Comparison of ENCODE assay signal across 24 mouse cellular contexts in genomic region chr15:78567608-78568120, GRCm38 (mm10). TPM values are rescaled to one million over a fixed set of nuclear protein-coding genes. Genes with fewer than 3 reads are reported as not detected.
A peak's percentile ranks its signal among the peaks of the same experiment; 100 is the strongest.
DNase-seq lines count a peak whose midpoint lies in the region; ATAC-seq and TF ChIP-seq lines count a peak whose summit lies in the region.
"Had no signal": no experiment of that assay in that cellular context is flagged by ENCODE, and none has a peak within 500 bp of the region (broad histone marks: within the 10 kb centered on the region; RNA-seq: fewer than 3 reads in every experiment).

No protein-coding gene starts in this region.

- peak; percentile 41 for DNase-seq in CD4-positive, CD25-positive, alpha-beta regulatory T cell, adult 2 months (ENCODE audit: low read depth, low spot score)
- DNase-seq in thymus, postnatal 25 days, result peak; percentile 19
- no peak for DNase-seq in thymus, postnatal 10 days (ENCODE audit: low spot score in 2 of 2)
- peak; percentile 68 for DNase-seq in induced T-regulatory cell, adult 2 months (ENCODE audit: low read depth)
- no peak for DNase-seq in liver, postnatal 0 days
- DNase-seq in kidney, postnatal 14 days, result no peak
- no peak for DNase-seq in midbrain, embryonic 10.5 days (ENCODE audit: low spot score)
- DNase-seq: adrenal gland, postnatal 14 days; B cell, adult 2 months; cerebellum, adult 11-12 months; cerebellum, adult 9-11 months; cerebellum, postnatal 36 days; forebrain, postnatal 0 days; gastrocnemius, postnatal 14 days; heart, postnatal 36 days had no signal

- no peak overlapping the region for H3K27ac ChIP-seq in liver, postnatal 0 days (ENCODE audit: low read depth)
- H3K27ac ChIP-seq in midbrain, embryonic 10.5 days (replicated peaks), result no peak overlapping the region
- H3K27ac ChIP-seq: embryonic facial prominence, embryonic 13.5 days; forebrain, embryonic 13.5 days had no signal

- H3K9ac ChIP-seq in liver, postnatal 0 days (replicated peaks), result no peak overlapping the region
- H3K9ac ChIP-seq: embryonic facial prominence, embryonic 13.5 days; forebrain, embryonic 13.5 days; forebrain, postnatal 0 days; heart, embryonic 12.5 days had no signal

- H3K27me3 ChIP-seq in liver, postnatal 0 days (ENCODE audit: insufficient read depth, low read length), result no peaks in the 10 kb centered on the region
- H3K27me3 ChIP-seq in midbrain, embryonic 10.5 days (ENCODE audit: low read depth, poor library complexity, severe bottlenecking), result no peaks in the 10 kb centered on the region
- H3K27me3 ChIP-seq: embryonic facial prominence, embryonic 13.5 days; forebrain, embryonic 13.5 days; heart, embryonic 12.5 days had no signal

- no peaks in the 10 kb centered on the region for H3K9me3 ChIP-seq in liver, postnatal 0 days (ENCODE audit: low read length)
- no peaks in the 10 kb centered on the region for H3K9me3 ChIP-seq in midbrain, embryonic 10.5 days (replicated peaks)
- H3K9me3 ChIP-seq: embryonic facial prominence, embryonic 13.5 days; forebrain, embryonic 13.5 days; heart, embryonic 12.5 days had no signal

- no peak for ATAC-seq in CD4-positive, CD25-positive, alpha-beta regulatory T cell, adult 4 months
- no peak for ATAC-seq in liver, postnatal 0 days
- ATAC-seq: activated CD4-positive, CD25-positive, alpha-beta regulatory T cell, adult 4 months; forebrain, embryonic 13.5 days; forebrain, postnatal 0 days; hindbrain, embryonic 16.5 days; Patski had no signal

- H3K4me1 ChIP-seq in liver, postnatal 0 days (ENCODE audit: insufficient read depth), result peaks cover 47% of the 10 kb centered on the region
- H3K4me1 ChIP-seq in midbrain, embryonic 10.5 days, result peaks cover 11% of the 10 kb centered on the region; the same call in 1 of the 2 replicates
- H3K4me1 ChIP-seq: embryonic facial prominence, embryonic 13.5 days; forebrain, embryonic 13.5 days had no signal

- no peak overlapping the region for H3K4me3 ChIP-seq in liver, postnatal 0 days (ENCODE audit: low read depth, low read length)
- H3K4me3 ChIP-seq in midbrain, embryonic 10.5 days, result no peak overlapping the region
- H3K4me3 ChIP-seq: embryonic facial prominence, embryonic 13.5 days; forebrain, embryonic 13.5 days; heart, embryonic 12.5 days had no signal

- H3K4me2 ChIP-seq in liver, postnatal 0 days (ENCODE audit: low read depth, low read length), result no peak overlapping the region
- H3K4me2 ChIP-seq: embryonic facial prominence, embryonic 13.5 days; forebrain, embryonic 13.5 days; heart, embryonic 12.5 days had no signal

- WGBS in liver, postnatal 0 days (ENCODE audit: insufficient replicate concordance), result 71% methylated on average over 9 of the region's 9 CpGs
- 78% methylated on average over 9 of the region's 9 CpGs for WGBS in midbrain, embryonic 10.5 days

- 0 out of 2 replicates have a peak, but pooled peaks have one; percentile 4 for TF ChIP-seq CTCF in liver, postnatal 0 days (IDR thresholded peaks at IDR 0.05; ENCODE audit: low read depth)

- peaks cover 38% of the 10 kb centered on the region for H3K36me3 ChIP-seq in liver, postnatal 0 days (replicated peaks; ENCODE audit: insufficient read depth, low read length)
- no peaks in the 10 kb centered on the region for H3K36me3 ChIP-seq in midbrain, embryonic 10.5 days
- H3K36me3 ChIP-seq: embryonic facial prominence, embryonic 13.5 days; heart, embryonic 12.5 days had no signal

- no peak for TF ChIP-seq EP300 in liver, postnatal 0 days (IDR thresholded peaks at IDR 0.05; ENCODE audit: low read depth)

RNA-seq across cellular contexts. Expression of gene Rac2, which starts 4.9 kb away (rescaled TPM):
- polyA plus RNA-seq in CD4-positive, CD25-positive, alpha-beta regulatory T cell, adult 4 months (2017; shearing (Covaris generic)), result 1,000 to 10,000 TPM; 2,983 to 4,093 TPM
- 120 and 127 TPM in 2 replicates for polyA plus RNA-seq in liver, postnatal 0 days (2015; fragmentation: Nextera tagmentation; extraction: Ambion mirVana)
- polyA plus RNA-seq in midbrain, embryonic 10.5 days (2016; fragmentation: Nextera tagmentation; extraction: Ambion mirVana), result 9.1 and 9.5 TPM in 2 replicates
- polyA plus RNA-seq: Patski had no signal

RNA-seq across cellular contexts. Expression of gene Sstr3, which starts 23.2 kb away (rescaled TPM):
- polyA plus RNA-seq in CD4-positive, CD25-positive, alpha-beta regulatory T cell, adult 4 months (2017; shearing (Covaris generic)), result not detected
- not detected in 2 replicates for polyA plus RNA-seq in liver, postnatal 0 days (2015; fragmentation: Nextera tagmentation; extraction: Ambion mirVana)
- polyA plus RNA-seq in midbrain, embryonic 10.5 days (2016; fragmentation: Nextera tagmentation; extraction: Ambion mirVana), result 0.02 TPM in 1 of 2 replicates, not detected in the other
- polyA plus RNA-seq: activated CD4-positive, CD25-positive, alpha-beta regulatory T cell, adult 4 months; embryonic facial prominence, embryonic 13.5 days; gonadal fat pad, adult 2 months; heart, embryonic 16.5 days had no signal

RNA-seq across cellular contexts. Expression of gene Cyth4, which starts 29.2 kb away (rescaled TPM):
- polyA plus RNA-seq in CD4-positive, CD25-positive, alpha-beta regulatory T cell, adult 4 months (2017; shearing (Covaris generic)), result 100 to 1,000 TPM; 299 to 603 TPM
- polyA plus RNA-seq in liver, postnatal 0 days (2015; fragmentation: Nextera tagmentation; extraction: Ambion mirVana), result 11.5 and 13.3 TPM in 2 replicates
- polyA plus RNA-seq in midbrain, embryonic 10.5 days (2016; fragmentation: Nextera tagmentation; extraction: Ambion mirVana), result 5.9 and 6.7 TPM in 2 replicates

RNA-seq across cellular contexts. Expression of gene C1qtnf6, which starts 36.4 kb away (rescaled TPM):
- polyA plus RNA-seq in CD4-positive, CD25-positive, alpha-beta regulatory T cell, adult 4 months (2017; shearing (Covaris generic)), result 10 to 100 TPM; 10.2 to 14.3 TPM
- polyA plus RNA-seq in liver, postnatal 0 days (2015; fragmentation: Nextera tagmentation; extraction: Ambion mirVana), result 4.3 and 4.4 TPM in 2 replicates
- 10.0 and 11.0 TPM in 2 replicates for polyA plus RNA-seq in midbrain, embryonic 10.5 days (2016; fragmentation: Nextera tagmentation; extraction: Ambion mirVana)

Comparison
In these comparisons a context has a peak if more than half of its experiments do, and no peak if none do; other contexts are left out.
1. DNase-seq: peak in CD4-positive, CD25-positive, alpha-beta regulatory T cell, adult 2 months (single experiment), thymus, postnatal 25 days (single experiment) and induced T-regulatory cell, adult 2 months (single experiment); none in thymus, postnatal 10 days (0 of 2), liver, postnatal 0 days (single experiment), kidney, postnatal 14 days (single experiment) and midbrain, embryonic 10.5 days (single experiment).
2. RNA of gene Rac2, which starts 4.9 kb away (polyA plus RNA-seq): 2,983 to 4,093 TPM in CD4-positive, CD25-positive, alpha-beta regulatory T cell, adult 4 months; 120 to 127 TPM in liver, postnatal 0 days and 9.1 to 9.5 TPM in midbrain, embryonic 10.5 days; every median in the first group is over 10 times any median in the second.
3. RNA of gene Cyth4, which starts 29.2 kb away (polyA plus RNA-seq): 299 to 603 TPM in CD4-positive, CD25-positive, alpha-beta regulatory T cell, adult 4 months; 11.5 to 13.3 TPM in liver, postnatal 0 days and 5.9 to 6.7 TPM in midbrain, embryonic 10.5 days; every median in the first group is over 10 times any median in the second.